Mouse (Mus musculus) limb, embryonic 14.5 days (tissue): ENCODE measurements around the gene Zfp36l1. TPM values are rescaled to one million over a fixed set of nuclear protein-coding genes. Genes with fewer than 3 reads are reported as not detected.
"Not testable (repeated sequence)": the region's sequence is repeated elsewhere in the genome, so short reads cannot be mapped to it uniquely, and the experiment has no call there.

Source experiments
- ATAC-seq: fragments of 200-750 bp; cut with Nextera tagmentation; 2 replicates; pipeline ENCODE4 v1.8.0; 2017; ENCODE audit warnings: low read depth, moderate number of reproducible peaks, moderate TSS enrichment; ENCODE audit not compliant: low FRiP score
- DNase-seq: peaks from one replicate; pipeline ENCODE4 v3.0.0-alpha.2; 2015; ENCODE audit warnings: low spot score
- H3K27ac ChIP-seq: fragments of 300-500 bp; sonication (generic); replicated peaks from 2 replicates; pipeline ENCODE4 v1.5.1; 2014; ENCODE audit warnings: low read depth, mild to moderate bottlenecking, low read length, moderate library complexity, mixed read lengths
- H3K27me3 ChIP-seq: fragments of 300-500 bp; sonication (generic); 2 replicates; pipeline ENCODE4 v1.6.1; 2014; ENCODE audit warnings: low read length, mixed read lengths; ENCODE audit not compliant: control insufficient read depth, insufficient read depth
- H3K36me3 ChIP-seq: fragments of 300-500 bp; sonication (generic); 2 replicates; pipeline ENCODE4 v1.6.1; 2014; ENCODE audit warnings: mild to moderate bottlenecking, low read length, moderate library complexity, mixed read lengths; ENCODE audit not compliant: control insufficient read depth, insufficient read depth
- H3K4me1 ChIP-seq: fragments of 300-500 bp; sonication (generic); 2 replicates; pipeline ENCODE4 v1.6.1; 2014; ENCODE audit warnings: antibody characterized with exemption, low read length, mixed read lengths; ENCODE audit not compliant: control insufficient read depth, insufficient read depth
- H3K4me2 ChIP-seq: fragments of 300-500 bp; sonication (generic); replicated peaks from 2 replicates; pipeline ENCODE4 v1.6.1; 2014; ENCODE audit warnings: low read depth, mild to moderate bottlenecking, low read length, moderate library complexity; ENCODE audit not compliant: severe bottlenecking
- H3K4me3 ChIP-seq: fragments of 300-500 bp; sonication (generic); replicated peaks from 2 replicates; pipeline ENCODE4 v1.5.1; 2014; ENCODE audit warnings: low read length
- H3K9ac ChIP-seq: fragments of 300-500 bp; sonication (generic); 2 replicates; pipeline ENCODE4 v1.6.1; 2014; ENCODE audit warnings: mild to moderate bottlenecking, low read depth, low read length, moderate library complexity; ENCODE audit not compliant: severe bottlenecking
- H3K9me3 ChIP-seq: fragments of 300-500 bp; sonication (generic); 2 replicates; pipeline ENCODE4 v1.6.1; 2016; ENCODE audit warnings: low read length; ENCODE audit not compliant: control insufficient read depth
- POLR2A ChIP-seq: fragments of 200-500 bp; IDR thresholded peaks from 2 replicates; pipeline ENCODE4 v1.8.0; 2012; ENCODE audit warnings: inconsistent platforms, mild to moderate bottlenecking, moderate library complexity, borderline replicate concordance; ENCODE audit not compliant: insufficient read depth, insufficient read length; ENCODE audit errors: extremely low read depth
- WGBS: fragments of 180-500 bp; shearing (Covaris S2); extraction: QIAGEN DNeasy Blood & Tissue Kit; methylation state at CpG from one replicate; pipeline ENCODE4 v1.1.7; 2014; 5-methylcytosine and 5-hydroxymethylcytosine counted together
- polyA plus RNA-seq, 2 experiments: library from polyadenylated mRNA; depleted of rRNA in 1 of 2; stranded (reverse) in 1 of 2; unstranded in 1 of 2; fragments of >200 nt; fragmentation: Nextera tagmentation in 1 of 2; extraction: Ambion mirVana in 1 of 2; gene quantifications; 2 replicates each; pipeline versions ENCODE4 v1.2.1 to v1.2.3; 2012 to 2014

The Zfp36l1 gene
- polyA plus RNA-seq, 2 experiments: 195 to 245 TPM

DNA sequence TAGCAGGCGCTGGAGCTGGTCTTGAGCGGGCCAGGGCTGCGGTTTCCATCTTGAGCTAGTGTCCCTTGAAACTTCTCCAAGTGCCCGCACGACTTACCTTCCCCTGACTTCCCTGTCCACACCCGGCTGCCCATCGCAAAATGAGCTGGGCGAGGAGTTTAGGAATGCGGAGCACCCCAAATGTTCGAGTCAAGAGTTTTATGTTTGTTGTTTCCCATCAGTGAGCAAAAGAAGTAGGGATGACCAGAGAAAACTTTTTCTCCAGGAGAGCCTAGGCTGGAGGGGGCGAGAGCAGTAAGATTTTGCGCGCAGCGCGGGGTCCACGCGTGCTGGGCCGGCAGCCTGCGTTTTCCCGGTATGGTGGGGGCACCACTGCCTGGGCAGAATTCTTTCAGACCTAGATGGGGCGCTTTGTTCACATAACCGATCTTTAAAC is 791 bp upstream of the Zfp36l1 start:
- Histone ChIP-seq H3K27ac (peak overlapping the region; percentile 99), H3K9me3 (no peaks in the 10 kb centered on the region), H3K4me1 (peaks cover 7% of the 10 kb centered on the region), H3K36me3 (peaks cover 28% of the 10 kb centered on the region), H3K27me3 (no peaks in the 10 kb centered on the region), H3K4me3 (peak overlapping the region; percentile 96), H3K4me2 (peak overlapping the region; percentile 94), H3K9ac (peak overlapping the region; percentile 100)
- 0 out of 2 replicates have a peak, but pooled peaks have one; percentile 13 for TF ChIP-seq POLR2A
- DNase-seq: peak; percentile 25
- under 1% methylated on average over 22 of the region's 22 CpGs for WGBS
- no peak; the same call in 1 of the 2 replicates for ATAC-seq

DNA sequence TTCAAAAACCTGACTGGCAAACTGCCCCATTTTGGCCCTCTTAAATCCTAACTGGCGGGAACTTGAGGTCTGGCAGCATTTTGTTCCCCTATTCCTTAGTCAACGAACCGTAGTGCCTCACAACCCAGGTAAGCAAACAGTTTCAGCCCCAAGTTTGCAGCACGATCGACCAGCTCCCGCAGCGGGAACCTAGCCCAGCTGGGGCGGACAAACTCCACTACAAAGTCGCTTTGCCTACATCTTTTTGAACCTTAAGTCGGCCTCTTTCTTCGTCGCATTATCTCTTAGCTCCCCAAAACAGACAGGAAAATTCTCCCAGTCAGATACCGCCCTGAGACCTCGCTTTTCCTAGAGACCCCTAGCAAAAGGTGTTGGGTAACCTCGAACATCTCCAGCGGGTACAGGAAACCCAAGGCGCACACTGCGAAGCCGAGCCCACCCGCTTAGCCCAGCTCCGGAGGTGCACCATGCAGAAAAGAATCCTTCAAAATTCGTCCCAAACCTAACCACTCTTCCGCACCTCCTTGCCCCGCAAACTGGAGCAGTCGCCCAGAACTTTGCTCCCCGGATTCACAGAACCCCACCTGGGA is 647 bp downstream of the Zfp36l1 start:
- peak overlapping the region; percentile 100 for H3K9ac ChIP-seq
- under 1% methylated on average over 26 of the region's 26 CpGs for WGBS
- DNase-seq (no peak), ATAC-seq (no peak)
- H3K36me3 ChIP-seq: peaks cover 36% of the 10 kb centered on the region
- peak; percentile 19; the same call in 1 of the 2 replicates for TF ChIP-seq POLR2A
- peak overlapping the region; percentile 96 for H3K4me3 ChIP-seq
- H3K4me2 ChIP-seq: peak overlapping the region; percentile 80
- H3K4me1 ChIP-seq: peaks cover 7% of the 10 kb centered on the region
- H3K27ac ChIP-seq: peak overlapping the region; percentile 99
- no peaks in the 10 kb centered on the region for H3K27me3 ChIP-seq
- no peaks in the 10 kb centered on the region for H3K9me3 ChIP-seq

DNA sequence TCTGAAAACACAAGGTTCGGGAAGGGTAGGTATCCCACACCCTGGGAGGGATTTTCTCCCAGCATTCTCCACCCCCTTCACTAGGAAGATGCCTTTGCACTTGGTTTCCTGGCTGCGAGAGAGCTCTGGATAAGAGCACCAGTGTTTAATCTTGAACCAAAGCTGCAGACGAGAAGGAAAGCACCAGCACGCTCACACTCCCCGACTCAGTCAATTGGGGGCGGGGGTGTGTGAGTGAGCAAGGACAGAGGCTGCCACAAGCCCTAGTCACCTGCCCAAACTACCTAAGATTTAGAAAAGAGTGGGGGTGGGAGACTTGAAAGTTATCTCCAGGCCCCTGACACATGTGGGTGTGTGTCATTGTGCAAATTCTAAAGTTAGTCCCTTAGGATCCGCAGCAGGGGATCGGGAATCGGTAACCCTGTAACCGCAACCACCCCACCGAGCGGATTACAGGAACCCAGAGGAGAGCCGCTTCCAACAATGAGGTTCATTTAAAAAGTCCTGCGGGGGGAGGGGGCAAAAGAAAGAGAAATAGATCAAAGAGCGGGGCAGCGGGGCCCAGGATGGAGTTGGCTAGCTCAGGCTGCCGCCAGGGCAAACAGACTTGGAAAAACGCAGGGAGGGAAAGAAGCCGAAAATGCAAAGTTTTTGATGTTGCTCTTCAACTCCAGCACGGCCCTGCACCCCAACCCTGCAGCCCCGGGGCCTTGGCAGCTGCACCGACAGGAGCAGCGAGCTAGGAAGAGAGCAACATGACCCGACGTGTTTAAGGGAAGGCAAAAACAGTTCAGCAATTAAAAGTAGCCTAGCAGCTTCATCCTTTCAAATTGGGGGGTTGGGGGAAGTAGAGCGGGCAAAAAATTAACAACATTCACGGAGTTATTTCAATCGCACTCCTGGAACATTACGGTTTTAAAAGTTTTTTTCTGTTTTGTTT is 1.4 kb downstream of the Zfp36l1 start:
- Histone ChIP-seq H3K27me3 (no peaks in the 10 kb centered on the region), H3K9me3 (no peaks in the 10 kb centered on the region), H3K27ac (peak overlapping the region; percentile 99), H3K36me3 (peaks cover 39% of the 10 kb centered on the region), H3K4me1 (peaks cover 3% of the 10 kb centered on the region; the same call in 1 of the 2 replicates), H3K4me2 (peak overlapping the region; percentile 80), H3K9ac (peak overlapping the region; percentile 100), H3K4me3 (peak overlapping the region; percentile 96)
- WGBS: 1% methylated on average over 29 of the region's 29 CpGs
- ATAC-seq (no peak), DNase-seq (peak; percentile 39)
- no peak for TF ChIP-seq POLR2A

DNA sequence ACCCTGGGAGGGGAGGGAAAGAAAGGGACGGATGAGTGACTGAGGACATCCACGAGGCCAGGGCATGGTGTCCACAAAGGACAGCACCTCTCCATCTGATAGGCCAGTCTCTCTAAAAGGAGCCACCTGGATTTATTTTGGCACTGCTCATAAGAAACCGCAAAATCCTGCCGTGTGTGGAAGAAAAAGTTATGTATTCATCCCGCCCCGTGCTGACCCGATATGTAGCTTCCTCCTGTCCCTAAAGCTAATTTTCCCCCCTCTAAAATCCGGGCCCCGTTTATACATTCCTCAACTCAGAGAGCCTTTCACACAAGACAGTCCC is 2.3 kb downstream of the Zfp36l1 start:
- DNase-seq: no peak
- H3K27ac ChIP-seq: peak overlapping the region; percentile 99
- no peaks in the 10 kb centered on the region for H3K9me3 ChIP-seq
- peak overlapping the region; percentile 100 for H3K9ac ChIP-seq
- TF ChIP-seq POLR2A: no peak
- peak overlapping the region; percentile 80 for H3K4me2 ChIP-seq
- H3K4me3 ChIP-seq: peak overlapping the region; percentile 96
- no peaks in the 10 kb centered on the region for H3K4me1 ChIP-seq
- no peak for ATAC-seq
- no peaks in the 10 kb centered on the region for H3K27me3 ChIP-seq
- WGBS: 1% methylated on average over 9 of the region's 9 CpGs
- peaks cover 39% of the 10 kb centered on the region for H3K36me3 ChIP-seq

DNA sequence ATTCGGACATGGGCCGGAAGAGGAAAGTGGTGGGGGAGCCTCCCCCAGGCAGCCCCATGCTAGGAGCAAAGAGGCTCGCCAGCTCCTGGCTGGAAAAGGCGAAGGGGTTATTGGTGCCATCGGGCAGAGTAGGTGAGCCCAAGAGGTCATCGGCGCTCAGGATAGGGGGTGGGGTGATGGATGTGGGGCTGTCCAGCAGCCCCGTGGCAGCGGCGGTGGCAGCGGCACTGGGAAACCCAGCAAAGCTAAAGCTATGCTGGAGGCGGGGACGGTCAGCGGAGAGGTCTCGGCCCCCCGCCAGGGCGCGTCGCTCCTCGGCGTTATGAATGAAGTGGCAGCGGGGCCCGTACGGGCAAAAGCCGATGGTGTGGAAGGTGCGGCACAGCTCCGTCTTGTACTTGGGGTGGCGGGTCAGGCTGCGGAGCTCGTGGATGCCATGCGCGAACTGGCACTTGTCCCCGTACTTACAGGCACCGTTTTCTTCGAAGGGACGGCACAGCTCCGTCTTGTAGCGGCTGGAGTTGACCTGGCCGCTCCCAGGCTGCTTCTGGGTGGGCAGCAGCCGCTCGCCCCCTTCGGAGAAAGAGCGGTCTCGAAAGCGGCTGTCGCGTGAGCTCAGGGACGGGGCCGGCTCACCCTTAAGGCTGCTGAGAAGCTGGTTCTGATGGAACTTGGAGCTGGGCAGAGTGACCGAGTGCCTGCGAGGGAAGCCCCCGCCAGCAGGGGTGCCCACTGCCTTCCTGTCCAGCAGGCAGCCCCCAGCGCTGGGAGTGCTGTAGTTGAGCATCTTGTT is 2.9 kb downstream of the Zfp36l1 start:
- TF ChIP-seq POLR2A: no peak
- no peaks in the 10 kb centered on the region for H3K9me3 ChIP-seq
- peak overlapping the region; percentile 99 for H3K27ac ChIP-seq
- peak overlapping the region; percentile 100 for H3K9ac ChIP-seq
- H3K27me3 ChIP-seq: no peaks in the 10 kb centered on the region
- no peak for DNase-seq
- 4% methylated on average over 48 of the region's 53 CpGs for WGBS
- H3K4me3 ChIP-seq: peak overlapping the region; percentile 96
- peak overlapping the region; percentile 80 for H3K4me2 ChIP-seq
- ATAC-seq: no peak
- peaks cover 39% of the 10 kb centered on the region for H3K36me3 ChIP-seq
- H3K4me1 ChIP-seq: no peaks in the 10 kb centered on the region

DNA sequence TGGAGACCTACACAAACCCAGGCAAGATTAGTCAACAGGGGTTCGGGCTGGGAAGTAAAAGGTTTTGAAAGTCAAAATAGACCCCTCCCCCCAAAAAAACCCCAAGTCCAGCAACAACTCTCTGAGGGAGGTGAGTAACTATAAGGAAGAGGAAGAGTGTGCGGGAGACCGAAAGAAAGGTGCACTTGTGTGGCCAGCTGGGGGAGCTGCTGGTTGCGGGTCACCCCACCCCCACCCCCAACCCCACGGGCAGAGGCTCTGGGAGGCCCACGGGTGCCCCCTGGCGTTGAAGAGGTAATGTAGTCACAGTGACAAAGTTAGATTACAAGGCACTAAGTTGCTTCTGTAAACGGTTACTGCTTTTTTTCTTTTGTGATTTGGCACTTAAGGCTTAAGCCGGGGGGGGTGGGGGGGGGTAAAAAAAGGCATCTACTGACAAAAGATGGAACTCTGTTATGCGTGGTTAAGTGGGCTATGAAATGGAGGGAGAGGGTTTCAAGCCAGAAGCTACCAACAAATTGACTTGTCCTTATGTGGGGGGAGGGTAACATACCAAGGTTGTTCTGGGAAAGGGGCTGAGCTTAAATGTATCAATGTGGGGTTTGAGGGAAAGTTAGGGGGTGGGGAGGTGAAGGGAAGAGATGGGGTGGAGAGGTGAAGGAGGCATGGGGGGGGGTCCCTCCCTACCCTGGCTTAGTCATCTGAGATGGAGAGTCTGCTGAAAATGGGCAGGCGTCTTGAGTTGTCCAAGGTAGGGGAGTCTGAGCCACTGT is 3.7 kb downstream of the Zfp36l1 start:
- DNase-seq: peak; percentile 66
- H3K4me2 ChIP-seq: peak overlapping the region; percentile 80
- H3K9ac ChIP-seq: peak overlapping the region; percentile 100
- H3K27me3 ChIP-seq, H3K9me3 ChIP-seq, ATAC-seq, H3K4me1 ChIP-seq: not testable (repeated sequence)
- peak overlapping the region; percentile 99 for H3K27ac ChIP-seq
- peaks cover 39% of the 10 kb centered on the region for H3K36me3 ChIP-seq
- 6% methylated on average over 11 of the region's 11 CpGs for WGBS
- H3K4me3 ChIP-seq: peak overlapping the region; percentile 96
